Mouse (Mus musculus) thymus, adult 2 months (tissue): ENCODE measurements around the gene Grip1.

Source experiments
- CTCF ChIP-seq: fragments of 200-500 bp; IDR thresholded peaks from 2 replicates; pipeline ENCODE4 v1.5.1; 2012; ENCODE audit warnings: mild to moderate bottlenecking, control low read depth, low read length, moderate library complexity, borderline replicate concordance; ENCODE audit not compliant: control insufficient read depth, poor library complexity, insufficient read depth; ENCODE audit errors: extremely low read depth
- POLR2A ChIP-seq: fragments of 200-500 bp; IDR thresholded peaks from 2 replicates; pipeline ENCODE4 v1.6.1; 2012; ENCODE audit warnings: mild to moderate bottlenecking, low read length, control low read depth, moderate library complexity; ENCODE audit not compliant: control insufficient read depth, poor library complexity, insufficient read depth; ENCODE audit errors: extremely low read depth

DNA sequence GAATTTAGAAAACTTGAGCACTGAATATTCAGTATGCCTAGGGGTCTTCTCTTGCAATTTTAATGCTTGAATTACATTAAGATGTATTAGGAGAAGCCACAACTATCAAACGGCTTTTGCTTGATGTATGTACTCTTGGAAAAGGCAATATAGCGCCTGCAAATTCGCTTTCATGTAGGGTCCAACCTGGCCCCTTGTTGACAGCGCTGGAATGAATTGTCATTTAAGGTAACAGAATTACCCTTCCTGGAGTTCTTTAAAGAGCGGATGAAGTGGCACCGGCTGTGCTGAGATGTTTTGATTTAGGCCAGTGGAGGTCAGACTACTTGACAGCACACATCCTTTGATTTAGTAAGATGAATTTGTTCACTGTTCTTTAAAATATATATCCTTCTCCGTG, 90.1 kb downstream of the Grip1 start:
- no peak for TF ChIP-seq CTCF
- TF ChIP-seq POLR2A = no peak
